Mouse (Mus musculus): ENCODE data around the gene Snrk. TPM values are rescaled to one million over a fixed set of nuclear protein-coding genes. Genes with fewer than 3 reads are reported as not detected.
A peak's percentile ranks its signal among the peaks of the same experiment; 100 is the strongest.

The Snrk gene
- polyA plus RNA-seq, 1 experiment from 2014 or later = 93.6 TPM

- H3K4me2 ChIP-seq (replicated peaks; ENCODE audit: low read depth, low read length) = no peak overlapping the region
- WGBS = 73% methylated on average over 1 of the region's 1 CpGs
- peak; percentile 37; the same call in 1 of the 2 replicates for ATAC-seq
- H3K9ac ChIP-seq (replicated peaks; ENCODE audit: low read depth) = no peak overlapping the region
- TF ChIP-seq EP300 (IDR thresholded peaks at IDR 0.05) = no peak
- H3K27ac ChIP-seq (ENCODE audit: low read length) = 0 out of 2 replicates have a peak overlapping the region, but pooled peaks have one; percentile 20
- H3K27me3 ChIP-seq (replicated peaks; ENCODE audit: insufficient read depth, low read length) = no peaks in the 10 kb centered on the region
- peaks cover 11% of the 10 kb centered on the region; the same call in 1 of the 2 replicates for H3K4me1 ChIP-seq (ENCODE audit: insufficient read depth, low read depth, low read length)
- peaks cover 12% of the 10 kb centered on the region; the same call in 1 of the 2 replicates for H3K36me3 ChIP-seq (ENCODE audit: insufficient read depth, low read length)
- H3K9me3 ChIP-seq (ENCODE audit: low read length) = no peaks in the 10 kb centered on the region
- peak; percentile 22 for DNase-seq (ENCODE audit: low spot score)
- H3K4me3 ChIP-seq (ENCODE audit: low read depth, low read length) = no peak overlapping the region
Observed at GRCm38 (mm10) chr9:122143219-122143618, 26.2 kb downstream of the Snrk start.

- Histone ChIP-seq H3K4me3 (ENCODE audit: low read depth, low read length) (no peak overlapping the region), H3K4me1 (ENCODE audit: insufficient read depth, low read depth, low read length) (peaks cover 11% of the 10 kb centered on the region; the same call in 1 of the 2 replicates), H3K27ac (ENCODE audit: low read length) (no peak overlapping the region), H3K4me2 (replicated peaks; ENCODE audit: low read depth, low read length) (no peak overlapping the region), H3K9ac (replicated peaks; ENCODE audit: low read depth) (no peak overlapping the region), H3K9me3 (ENCODE audit: low read length) (no peaks in the 10 kb centered on the region), H3K27me3 (replicated peaks; ENCODE audit: insufficient read depth, low read length) (no peaks in the 10 kb centered on the region), H3K36me3 (ENCODE audit: insufficient read depth, low read length) (peaks cover 12% of the 10 kb centered on the region; the same call in 1 of the 2 replicates)
- DNase-seq (ENCODE audit: low spot score) (no peak), ATAC-seq (no peak)
- TF ChIP-seq EP300 (IDR thresholded peaks at IDR 0.05) = no peak
- peak; percentile 43 for TF ChIP-seq CTCF (IDR thresholded peaks at IDR 0.05)
- WGBS = 100% methylated on average over 3 of the region's 3 CpGs
Observed at GRCm38 (mm10) chr9:122144776-122145175, 27.7 kb downstream of the Snrk start.

- ATAC-seq = no peak
- Histone ChIP-seq H3K27ac (ENCODE audit: low read length) (no peak overlapping the region), H3K4me3 (ENCODE audit: low read depth, low read length) (no peak overlapping the region)
Observed at GRCm38 (mm10) chr9:122145677-122146076, 28.6 kb downstream of the Snrk start.

GRCm38 (mm10) chr9:122146124-122146870 is 29.2 kb downstream of the Snrk start:
- H3K9ac ChIP-seq (replicated peaks; ENCODE audit: low read depth) = no peak overlapping the region
- no peak overlapping the region for H3K4me2 ChIP-seq (replicated peaks; ENCODE audit: low read depth, low read length)
- H3K27ac ChIP-seq (ENCODE audit: low read length) = 0 out of 2 replicates have a peak overlapping the region, but pooled peaks have one; percentile 12
- TF ChIP-seq CTCF (IDR thresholded peaks at IDR 0.05) (no peak), EP300 (IDR thresholded peaks at IDR 0.05) (peak; percentile 17; the same call in 1 of the 2 replicates)
- no peaks in the 10 kb centered on the region for H3K9me3 ChIP-seq (ENCODE audit: low read length)
- 52% methylated on average over 4 of the region's 4 CpGs for WGBS
- H3K4me1 ChIP-seq (ENCODE audit: insufficient read depth, low read depth, low read length) = peaks cover 11% of the 10 kb centered on the region; the same call in 1 of the 2 replicates
- peaks cover 12% of the 10 kb centered on the region; the same call in 1 of the 2 replicates for H3K36me3 ChIP-seq (ENCODE audit: insufficient read depth, low read length)
- DNase-seq (ENCODE audit: low spot score) = peak; percentile 24
- H3K4me3 ChIP-seq (ENCODE audit: low read depth, low read length) = no peak overlapping the region
- H3K27me3 ChIP-seq (replicated peaks; ENCODE audit: insufficient read depth, low read length) = no peaks in the 10 kb centered on the region
- no peak for ATAC-seq

More at GRCm38 (mm10) chr9:122145677-122146076, 28.6 kb downstream of the Snrk start:
- DNase-seq (ENCODE audit: low spot score) = no peak
- no peak overlapping the region for H3K9ac ChIP-seq (replicated peaks; ENCODE audit: low read depth)
- H3K4me1 ChIP-seq (ENCODE audit: insufficient read depth, low read depth, low read length) = peaks cover 11% of the 10 kb centered on the region; the same call in 1 of the 2 replicates
- H3K9me3 ChIP-seq (ENCODE audit: low read length) = no peaks in the 10 kb centered on the region
- TF ChIP-seq EP300 (IDR thresholded peaks at IDR 0.05) (no peak), CTCF (IDR thresholded peaks at IDR 0.05) (no peak)
- H3K36me3 ChIP-seq (ENCODE audit: insufficient read depth, low read length) = peaks cover 12% of the 10 kb centered on the region; the same call in 1 of the 2 replicates
- no peak overlapping the region for H3K4me2 ChIP-seq (replicated peaks; ENCODE audit: low read depth, low read length)
- H3K27me3 ChIP-seq (replicated peaks; ENCODE audit: insufficient read depth, low read length) = no peaks in the 10 kb centered on the region

GRCm38 (mm10) chr9:122148356-122148755 is 31.3 kb downstream of the Snrk start:
- ATAC-seq = no peak
- Histone ChIP-seq H3K27me3 (replicated peaks; ENCODE audit: insufficient read depth, low read length) (no peaks in the 10 kb centered on the region), H3K27ac (ENCODE audit: low read length) (no peak overlapping the region), H3K36me3 (ENCODE audit: insufficient read depth, low read length) (peaks cover 12% of the 10 kb centered on the region; the same call in 1 of the 2 replicates), H3K4me3 (ENCODE audit: low read depth, low read length) (no peak overlapping the region), H3K4me2 (replicated peaks; ENCODE audit: low read depth, low read length) (no peak overlapping the region), H3K9ac (replicated peaks; ENCODE audit: low read depth) (no peak overlapping the region), H3K4me1 (ENCODE audit: insufficient read depth, low read depth, low read length) (peaks cover 15% of the 10 kb centered on the region; the same call in 1 of the 2 replicates), H3K9me3 (ENCODE audit: low read length) (no peaks in the 10 kb centered on the region)
- 85% methylated on average over 3 of the region's 3 CpGs for WGBS
- TF ChIP-seq CTCF (IDR thresholded peaks at IDR 0.05) (no peak), EP300 (IDR thresholded peaks at IDR 0.05) (no peak)
- DNase-seq (ENCODE audit: low spot score) = no peak

- Histone ChIP-seq H3K4me2 (replicated peaks; ENCODE audit: low read depth, low read length) (no peak overlapping the region), H3K4me1 (ENCODE audit: insufficient read depth, low read depth, low read length) (peaks cover 15% of the 10 kb centered on the region; the same call in 1 of the 2 replicates), H3K9ac (replicated peaks; ENCODE audit: low read depth) (no peak overlapping the region), H3K27ac (ENCODE audit: low read length) (0 out of 2 replicates have a peak overlapping the region, but pooled peaks have one; percentile 23), H3K27me3 (replicated peaks; ENCODE audit: insufficient read depth, low read length) (no peaks in the 10 kb centered on the region), H3K4me3 (ENCODE audit: low read depth, low read length) (no peak overlapping the region), H3K36me3 (ENCODE audit: insufficient read depth, low read length) (peaks cover 4% of the 10 kb centered on the region; the same call in 1 of the 2 replicates), H3K9me3 (ENCODE audit: low read length) (no peaks in the 10 kb centered on the region)
- no peak for DNase-seq (ENCODE audit: low spot score)
- 72% methylated on average over 9 of the region's 9 CpGs for WGBS
- no peak for TF ChIP-seq CTCF (IDR thresholded peaks at IDR 0.05)
- TF ChIP-seq EP300 (IDR thresholded peaks at IDR 0.05) = no peak
- ATAC-seq = no peak
Observed at GRCm38 (mm10) chr9:122149997-122150826, 33.1 kb downstream of the Snrk start.
